In the genomic region with DNA sequence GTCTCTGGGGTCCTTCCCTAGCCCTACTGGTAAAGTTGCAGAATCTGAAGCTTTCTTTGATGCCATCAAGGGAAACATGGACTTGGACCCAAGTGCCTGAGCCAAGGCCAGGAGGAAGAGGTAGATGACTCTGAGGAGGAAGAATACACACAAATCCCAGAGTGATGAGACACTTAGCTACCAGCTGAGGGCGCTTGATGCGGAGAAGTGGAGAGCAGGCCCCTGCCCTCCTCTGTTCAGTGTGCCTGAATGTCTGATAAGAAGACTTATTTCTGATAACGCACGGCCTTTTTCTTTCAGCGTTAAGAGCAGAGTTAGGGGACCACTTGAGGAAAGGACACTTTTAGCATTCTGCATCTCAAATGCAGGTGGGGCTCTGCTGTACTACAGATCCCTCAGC, we compare ENCODE assay signal across 12 mouse cellular contexts.
"Had no signal": no experiment of that assay in that cellular context is flagged by ENCODE, and none has a peak within 500 bp of the region (broad histone marks: within the 10 kb centered on the region; RNA-seq: fewer than 3 reads in every experiment).

No protein-coding gene starts in this region.

- H3K4me2 ChIP-seq: limb, embryonic 15.5 days; liver, embryonic 13.5 days; neural tube, embryonic 13.5 days had no signal

- H3K27me3 ChIP-seq: liver, embryonic 13.5 days had no signal

- H3K4me3 ChIP-seq: limb, embryonic 15.5 days; liver, embryonic 13.5 days; midbrain, embryonic 10.5 days; neural tube, embryonic 13.5 days had no signal

- H3K9ac ChIP-seq: limb, embryonic 15.5 days; liver, embryonic 13.5 days; neural tube, embryonic 13.5 days had no signal

- H3K36me3 ChIP-seq: limb, embryonic 15.5 days; liver, embryonic 13.5 days; midbrain, embryonic 10.5 days; neural tube, embryonic 13.5 days had no signal

- DNase-seq: kidney, adult 18-20 months; kidney, postnatal 14 days; liver, embryonic 13.5 days; lung, adult 18-20 months; lung, postnatal 4 days; midbrain, embryonic 14.5 days; right cerebral cortex, postnatal 14 days had no signal

- ATAC-seq: lung, postnatal 0 days had no signal

- H3K9me3 ChIP-seq: limb, embryonic 15.5 days had no signal

- H3K4me1 ChIP-seq: limb, embryonic 15.5 days; liver, embryonic 13.5 days; neural tube, embryonic 13.5 days had no signal

- H3K27ac ChIP-seq: limb, embryonic 15.5 days; liver, embryonic 13.5 days; midbrain, embryonic 10.5 days; neural tube, embryonic 13.5 days; stomach, postnatal 0 days had no signal
